Mouse (Mus musculus) lung, postnatal 0 days (tissue): Measurements from ENCODE around the gene Cdh4.

Source experiments
- CTCF ChIP-seq: IDR thresholded peaks from 2 replicates; pipeline ENCODE4 v1.5.1; 2016; ENCODE audit warnings: antibody characterized with exemption, mild to moderate bottlenecking
- EP300 ChIP-seq: IDR thresholded peaks from 2 replicates; pipeline ENCODE4 v1.6.1; 2016; ENCODE audit warnings: antibody characterized with exemption, mild to moderate bottlenecking, control low read depth

DNA sequence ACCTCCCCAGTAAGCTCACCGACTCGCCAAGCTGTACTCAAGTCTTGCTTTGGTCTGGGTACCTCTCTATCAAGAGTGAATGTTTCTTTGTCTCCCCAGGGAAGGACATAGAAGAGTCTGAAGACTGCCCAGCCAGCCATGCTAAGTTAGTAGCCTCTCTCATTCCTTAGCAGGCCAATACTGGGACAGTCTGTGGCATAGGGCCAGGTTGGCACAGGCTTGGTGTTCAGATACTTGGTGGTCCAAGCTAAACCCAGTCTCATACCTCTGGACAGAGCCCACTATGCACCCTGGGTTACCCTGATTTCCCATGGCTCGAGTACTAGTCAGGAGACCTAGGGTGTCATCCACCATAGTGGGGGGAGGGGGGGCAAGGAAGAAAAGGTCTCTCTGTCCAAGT is 1.1 kb upstream of the Cdh4 start:
- TF ChIP-seq EP300 (no peak), CTCF (no peak)
